Mouse (Mus musculus) cortical plate, adult 2 months (tissue): Measurements from ENCODE around the gene Mthfd2l.

Experiments
- CTCF ChIP-seq: fragments of 200-500 bp; IDR thresholded peaks from 2 replicates; pipeline ENCODE4 v1.5.1; 2011; ENCODE audit warnings: mild to moderate bottlenecking, control low read depth, low read length; ENCODE audit not compliant: insufficient read depth; ENCODE audit errors: extremely low read depth
- POLR2A ChIP-seq: fragments of 200-500 bp; IDR thresholded peaks from 2 replicates; pipeline ENCODE4 v1.6.1; 2011; ENCODE audit warnings: mild to moderate bottlenecking, low read length, control low read depth; ENCODE audit not compliant: insufficient read depth; ENCODE audit errors: extremely low read depth

GRCm38 (mm10) chr5:91035341-91035740 lies 104.4 kb downstream of the Mthfd2l start:
- TF ChIP-seq CTCF: no peak
- no peak for TF ChIP-seq POLR2A
